Mouse (Mus musculus) NIH3T3 (cell line): ENCODE results near the gene Teddm1a.

ENCODE experiments used
- DNase-seq: peaks from one replicate; pipeline ENCODE4 v3.0.0-alpha.2; 2012; ENCODE audit warnings: low read depth

Teddm1a gene

GRCm38 (mm10) chr1:153905884-153906283 lies 14.3 kb downstream of the Teddm1a start:
- no peak for DNase-seq

GRCm38 (mm10) chr1:153908208-153908607 lies 16.7 kb downstream of the Teddm1a start:
- DNase-seq = no peak

DNA sequence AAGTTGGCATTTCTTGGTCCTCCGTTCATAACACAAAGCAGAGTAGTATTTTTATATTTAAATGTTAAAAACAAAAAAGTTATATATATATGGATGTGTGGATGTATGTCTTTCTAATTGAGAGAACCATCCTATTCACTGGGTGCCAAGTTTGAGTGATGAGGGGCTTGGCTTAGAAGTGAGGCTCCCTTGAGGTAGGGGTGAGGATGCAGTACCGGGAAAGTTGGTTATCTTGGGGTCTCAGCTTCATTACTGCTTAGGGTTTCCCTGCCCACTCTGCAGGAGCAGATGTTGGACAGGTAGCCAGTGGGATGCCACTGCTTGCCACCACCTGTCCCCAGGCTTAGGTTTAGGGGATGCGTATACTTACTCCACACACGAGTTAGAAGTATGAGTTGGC lies 17.2 kb downstream of the Teddm1a start:
- DNase-seq = no peak

DNA sequence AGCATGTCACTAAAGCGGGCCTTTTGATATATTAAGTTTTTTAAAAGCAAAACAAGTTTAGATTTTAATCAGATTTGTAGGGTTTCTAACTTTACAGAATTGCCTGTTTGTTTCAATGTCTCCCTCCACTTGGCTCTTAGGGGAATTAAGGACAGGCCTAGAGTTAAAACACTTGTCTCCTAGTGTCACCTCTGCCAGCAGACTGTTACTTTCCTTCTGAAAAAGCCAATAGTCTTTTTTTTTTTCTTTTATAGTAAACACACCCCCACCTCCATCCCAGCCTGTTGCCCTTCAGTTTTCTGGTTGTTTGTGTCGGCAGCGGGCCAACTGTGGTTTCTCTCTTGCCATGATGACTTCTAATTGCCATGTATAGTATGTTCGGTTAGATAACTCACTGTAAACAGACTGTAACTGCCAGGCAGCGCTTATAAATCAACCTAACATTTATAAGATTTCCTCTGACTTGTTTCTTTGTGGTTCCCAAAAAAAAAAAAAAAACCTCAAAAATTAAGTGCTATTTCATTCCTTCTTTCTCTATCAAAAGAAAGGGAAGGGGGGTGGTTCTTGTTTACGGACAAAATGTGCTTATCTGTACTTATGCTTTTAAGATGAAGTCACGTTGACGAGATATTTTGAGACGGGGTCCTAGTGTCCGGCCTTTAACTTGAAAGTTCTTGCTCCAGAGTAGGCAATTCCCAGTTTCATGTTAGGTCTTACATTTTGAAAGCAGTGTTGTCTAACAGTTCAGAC lies 17.8 kb downstream of the Teddm1a start:
- peak; percentile 39 for DNase-seq

DNA sequence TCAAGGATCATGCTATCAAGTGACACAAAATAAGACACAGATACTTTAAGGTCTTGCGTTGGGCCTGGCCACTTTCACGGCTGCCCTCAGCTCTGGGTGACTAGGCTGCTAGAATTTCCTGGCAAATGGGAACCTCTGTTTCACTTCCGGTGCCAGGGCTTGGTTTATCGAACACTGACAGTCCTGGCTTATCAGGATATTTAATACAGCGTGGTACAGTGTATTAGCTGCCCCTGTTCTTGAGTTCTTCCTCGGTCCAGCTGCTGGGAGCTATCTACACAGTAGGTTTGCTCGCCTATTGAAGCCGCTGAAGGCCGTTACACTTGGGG lies 18.4 kb downstream of the Teddm1a start:
- DNase-seq = no peak

- no peak for DNase-seq
Observed at GRCm38 (mm10) chr1:153910423-153910822, 18.9 kb downstream of the Teddm1a start.

- no peak for DNase-seq
Observed at GRCm38 (mm10) chr1:153911276-153911795, 19.8 kb downstream of the Teddm1a start.

GRCm38 (mm10) chr1:153913869-153914268 lies 22.3 kb downstream of the Teddm1a start:
- no peak for DNase-seq

GRCm38 (mm10) chr1:153918521-153919206 lies 27.1 kb downstream of the Teddm1a start:
- DNase-seq = no peak

DNA sequence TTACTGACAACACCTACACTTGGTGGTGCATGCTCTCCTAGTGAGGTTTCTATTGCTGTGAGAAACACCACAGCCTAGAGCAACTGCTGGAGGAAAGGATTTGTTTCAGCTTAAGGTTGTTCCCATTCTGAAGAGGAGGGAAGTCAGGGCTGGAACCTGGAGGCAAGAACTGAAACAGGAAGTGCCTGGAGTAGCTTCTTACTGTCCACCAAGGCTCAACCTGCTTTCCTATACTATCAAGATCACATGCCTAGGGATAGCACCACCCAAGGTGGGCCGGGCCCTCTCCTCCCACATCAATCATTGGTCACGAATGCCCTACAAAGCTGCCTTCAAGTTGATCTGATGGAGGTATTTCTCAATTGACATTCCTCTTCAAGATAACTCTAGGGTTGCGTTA lies 30.1 kb downstream of the Teddm1a start:
- no peak for DNase-seq

GRCm38 (mm10) chr1:153922571-153923021 lies 31.1 kb downstream of the Teddm1a start:
- no peak for DNase-seq

DNA sequence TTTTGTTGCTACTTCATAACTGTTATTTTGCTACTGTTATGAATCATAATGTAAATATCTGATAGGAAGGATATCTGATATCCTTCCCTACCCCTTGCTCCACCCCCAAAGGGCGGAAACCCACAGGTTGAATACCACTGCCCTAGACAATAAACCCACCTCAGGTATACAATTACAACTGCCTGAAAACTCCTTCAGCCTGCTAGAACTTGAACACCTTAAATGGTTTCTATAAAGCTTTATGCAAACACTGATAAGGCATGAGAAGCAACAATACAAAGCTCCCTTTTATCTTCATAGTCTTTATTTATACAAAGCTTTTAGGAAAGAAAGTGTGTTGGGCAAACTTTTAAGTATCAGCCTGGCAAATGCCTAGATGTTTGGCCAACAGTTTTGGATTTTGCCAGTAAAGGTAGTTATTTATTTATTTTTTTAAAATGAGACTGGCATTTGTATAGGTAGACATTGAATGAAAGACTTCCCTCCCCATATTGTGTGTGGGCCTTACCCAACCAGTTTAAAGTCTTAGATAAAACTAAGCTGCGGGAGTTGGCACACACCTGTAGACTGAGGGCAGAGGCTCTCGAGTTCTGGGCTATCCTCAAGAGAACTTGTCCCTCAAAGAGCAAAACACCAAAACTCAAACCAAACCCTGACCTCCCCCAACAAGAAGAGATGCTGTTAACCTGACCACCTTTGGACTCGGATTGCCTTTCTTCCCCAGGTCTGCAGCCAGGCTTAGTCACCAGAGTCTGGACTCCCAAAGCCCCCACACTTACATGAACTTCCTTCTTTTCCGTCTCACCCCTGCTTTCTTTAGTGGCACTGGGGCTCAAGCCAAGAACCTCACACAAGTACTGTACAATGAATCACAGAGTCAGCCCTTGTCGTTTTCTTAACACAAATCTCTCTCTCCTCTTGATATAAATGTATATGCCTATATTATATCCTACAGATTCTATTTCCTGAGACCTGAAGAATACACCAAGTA lies 33.1 kb downstream of the Teddm1a start:
- DNase-seq = no peak

- DNase-seq = no peak
Observed at GRCm38 (mm10) chr1:153930431-153930830, 38.9 kb downstream of the Teddm1a start.

- no peak for DNase-seq
Observed at GRCm38 (mm10) chr1:153933772-153934171, 42.2 kb downstream of the Teddm1a start.

DNA sequence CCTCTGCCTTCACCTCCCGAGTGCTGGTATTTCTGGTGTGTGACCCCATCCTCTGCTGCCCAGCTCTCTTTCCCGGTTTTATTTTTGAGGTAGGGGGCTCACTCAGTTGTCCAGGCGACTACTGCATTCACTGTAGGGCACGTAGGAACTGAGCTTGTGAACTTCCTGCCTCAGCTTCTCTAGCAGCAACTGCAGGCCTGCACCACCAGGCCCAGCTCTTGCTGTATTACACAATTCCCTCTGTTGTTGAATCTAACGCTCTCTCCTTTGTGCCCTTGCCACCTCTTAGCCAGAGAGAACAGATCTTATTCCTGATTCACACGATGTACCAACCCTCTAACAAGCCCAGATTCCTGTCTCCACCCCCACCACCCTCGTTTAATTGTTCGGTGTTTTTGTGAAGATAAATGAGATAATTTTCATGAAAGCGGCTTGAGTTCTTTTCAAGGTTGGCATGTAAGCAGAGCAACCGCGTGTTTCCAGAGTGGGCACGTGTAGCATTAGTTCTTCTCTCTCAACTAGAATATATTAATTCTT lies 44.4 kb downstream of the Teddm1a start:
- no peak for DNase-seq

DNA sequence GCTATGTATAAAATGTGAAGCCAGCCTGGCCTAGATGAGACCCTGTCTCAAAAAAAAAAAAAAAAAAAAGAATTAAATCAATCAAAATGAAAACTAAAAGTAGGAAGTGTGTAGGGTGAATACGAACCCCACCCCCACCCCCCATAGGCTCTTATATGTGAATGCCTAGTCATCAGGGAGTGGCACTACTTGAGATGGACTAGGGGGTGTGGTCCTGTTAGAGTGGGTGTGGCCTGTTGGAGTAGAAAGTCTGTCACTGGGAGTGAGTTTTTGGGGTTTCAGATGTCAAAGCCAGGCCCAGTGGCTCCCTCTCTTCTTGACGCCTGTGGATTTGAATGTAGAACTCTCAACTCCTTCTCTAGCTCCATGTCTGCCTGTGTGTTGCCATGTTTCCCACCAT lies 45.5 kb downstream of the Teddm1a start:
- no peak for DNase-seq

DNA sequence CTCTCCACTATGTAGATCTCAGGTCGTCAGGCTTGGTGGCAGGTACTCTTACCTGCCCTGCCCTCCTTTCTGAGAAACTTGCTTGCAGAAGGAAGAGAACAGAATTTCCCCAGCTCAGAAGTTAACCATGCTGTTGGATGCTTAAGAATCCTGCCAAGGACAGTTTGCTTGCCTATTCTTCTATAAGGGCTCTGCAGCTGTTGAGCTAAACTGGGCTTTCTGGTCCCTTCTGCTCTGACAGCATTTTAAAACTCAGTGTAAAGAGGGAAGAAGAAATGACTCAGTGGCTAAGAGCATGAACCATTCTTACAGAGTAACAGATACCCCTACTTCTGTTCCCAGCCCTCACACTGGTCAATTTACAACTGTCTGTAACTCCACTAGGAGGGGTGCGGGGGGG lies 49.4 kb downstream of the Teddm1a start:
- no peak for DNase-seq
